Comparison of ENCODE assay signal across 8 mouse cellular contexts in genomic region chr6:30526586-30527515, GRCm38 (mm10). TPM values are rescaled to one million over a fixed set of nuclear protein-coding genes. Genes with fewer than 3 reads are reported as not detected.
A peak's percentile ranks its signal among the peaks of the same experiment; 100 is the strongest.
DNase-seq lines count a peak whose midpoint lies in the region; ATAC-seq and TF ChIP-seq lines count a peak whose summit lies in the region.
"Had no signal": no experiment of that assay in that cellular context is flagged by ENCODE, and none has a peak within 500 bp of the region (broad histone marks: within the 10 kb centered on the region; RNA-seq: fewer than 3 reads in every experiment).

No protein-coding gene starts in this region.

- H3K4me2 ChIP-seq in embryonic facial prominence, embryonic 12.5 days (replicated peaks), result peak overlapping the region; percentile 30
- H3K4me2 ChIP-seq in hindbrain, embryonic 15.5 days, result peak overlapping the region; percentile 48
- peak overlapping the region; percentile 3 for H3K4me2 ChIP-seq in stomach, embryonic 16.5 days (ENCODE audit: low read depth, low read length)

- no peak overlapping the region for H3K4me3 ChIP-seq in embryonic facial prominence, embryonic 12.5 days
- no peak overlapping the region for H3K4me3 ChIP-seq in hindbrain, embryonic 15.5 days
- H3K4me3 ChIP-seq in liver, adult 2 months (ENCODE audit: insufficient read depth, low read depth, low read length), result no peak overlapping the region
- no peak overlapping the region for H3K4me3 ChIP-seq in stomach, embryonic 16.5 days (replicated peaks; ENCODE audit: low read length)
- H3K4me3 ChIP-seq: myocyte had no signal

- ATAC-seq in embryonic facial prominence, embryonic 12.5 days (ENCODE audit: insufficient number of reproducible peaks, insufficient read depth, low FRiP score, low TSS enrichment), result peak; percentile 70; the same call in 1 of the 2 replicates
- peak; percentile 51; the same call in 1 of the 2 replicates for ATAC-seq in hindbrain, embryonic 15.5 days (ENCODE audit: low FRiP score, low read depth)
- peak; percentile 57; the same call in 1 of the 2 replicates for ATAC-seq in stomach, embryonic 16.5 days (ENCODE audit: insufficient read depth, low FRiP score)

- peak overlapping the region; percentile 30; the same call in 1 of the 2 replicates for H3K9ac ChIP-seq in embryonic facial prominence, embryonic 12.5 days
- peak overlapping the region; percentile 5; the same call in 1 of the 2 replicates for H3K9ac ChIP-seq in hindbrain, embryonic 15.5 days
- H3K9ac ChIP-seq in liver, adult 2 months (ENCODE audit: low read depth, low read length), result no peak overlapping the region
- H3K9ac ChIP-seq in stomach, embryonic 16.5 days (ENCODE audit: low read length), result peak overlapping the region; percentile 57

- no peak for TF ChIP-seq POLR2A in brain, embryonic 14.5 days (IDR thresholded peaks at IDR 0.05; ENCODE audit: borderline replicate concordance, extremely low read depth, insufficient read depth, insufficient read length, poor library complexity, severe bottlenecking)
- no peak for TF ChIP-seq POLR2A in liver, adult 2 months (IDR thresholded peaks at IDR 0.05; ENCODE audit: extremely low read depth, insufficient read depth, low read length)

- WGBS in embryonic facial prominence, embryonic 12.5 days, result 4% methylated on average over 19 of the region's 19 CpGs
- 12% methylated on average over 19 of the region's 19 CpGs for WGBS in hindbrain, embryonic 15.5 days
- WGBS in liver, adult 2 months, result 72% methylated on average over 19 of the region's 19 CpGs
- WGBS in stomach, embryonic 16.5 days, result 19% methylated on average over 19 of the region's 19 CpGs

- peak; percentile 84 for DNase-seq in brain, embryonic 14.5 days (ENCODE audit: low read depth)
- no peak for DNase-seq in liver, adult 2 months (ENCODE audit: extremely low read depth, low read depth, low spot score)
- DNase-seq in thymus, postnatal 10 days (ENCODE audit: low spot score in 2 of 2), result no peak
- DNase-seq in layer of hippocampus, adult 11-12 months (ENCODE audit: low spot score), result no peak

- TF ChIP-seq CTCF in brain, embryonic 14.5 days (IDR thresholded peaks at IDR 0.05; ENCODE audit: borderline replicate concordance, extremely low read depth, insufficient read depth, insufficient read length), result no peak
- TF ChIP-seq CTCF in liver, adult 2 months (IDR thresholded peaks at IDR 0.05; ENCODE audit: low read depth, low read length), result no peak

- no peaks in the 10 kb centered on the region for H3K36me3 ChIP-seq in embryonic facial prominence, embryonic 12.5 days
- no peaks in the 10 kb centered on the region for H3K36me3 ChIP-seq in hindbrain, embryonic 15.5 days
- H3K36me3 ChIP-seq in liver, adult 2 months (ENCODE audit: control insufficient read depth, insufficient read depth, low read length), result no peaks in the 10 kb centered on the region
- H3K36me3 ChIP-seq in stomach, embryonic 16.5 days (ENCODE audit: control insufficient read depth, insufficient read depth, low read length), result no peaks in the 10 kb centered on the region

- H3K79me2 ChIP-seq in liver, adult 2 months (ENCODE audit: control insufficient read depth, insufficient read depth, low read length), result no peaks in the 10 kb centered on the region

- no peaks in the 10 kb centered on the region for H3K9me3 ChIP-seq in embryonic facial prominence, embryonic 12.5 days
- no peaks in the 10 kb centered on the region for H3K9me3 ChIP-seq in hindbrain, embryonic 15.5 days
- H3K9me3 ChIP-seq in stomach, embryonic 16.5 days (replicated peaks; ENCODE audit: control insufficient read depth, low read length), result no peaks in the 10 kb centered on the region

- H3K4me1 ChIP-seq in embryonic facial prominence, embryonic 12.5 days, result peaks cover 49% of the 10 kb centered on the region
- H3K4me1 ChIP-seq in hindbrain, embryonic 15.5 days (replicated peaks), result peaks cover 19% of the 10 kb centered on the region
- H3K4me1 ChIP-seq in liver, adult 2 months (ENCODE audit: control insufficient read depth, insufficient read depth, low read length), result no peaks in the 10 kb centered on the region
- H3K4me1 ChIP-seq in stomach, embryonic 16.5 days (ENCODE audit: control insufficient read depth, insufficient read depth, low read length), result peaks cover 9% of the 10 kb centered on the region

- H3K27ac ChIP-seq in embryonic facial prominence, embryonic 12.5 days, result peak overlapping the region; percentile 98
- H3K27ac ChIP-seq in hindbrain, embryonic 15.5 days (replicated peaks), result peak overlapping the region; percentile 64
- H3K27ac ChIP-seq in liver, adult 2 months (replicated peaks; ENCODE audit: insufficient read depth, low read depth, low read length), result peak overlapping the region; percentile 31; the same call in 1 of the 2 replicates
- peak overlapping the region; percentile 90 for H3K27ac ChIP-seq in stomach, embryonic 16.5 days (ENCODE audit: low read length)

- no peaks in the 10 kb centered on the region for H3K27me3 ChIP-seq in embryonic facial prominence, embryonic 12.5 days
- H3K27me3 ChIP-seq in hindbrain, embryonic 15.5 days, result no peaks in the 10 kb centered on the region
- H3K27me3 ChIP-seq in liver, adult 2 months (ENCODE audit: control insufficient read depth, insufficient read depth, low read length), result no peaks in the 10 kb centered on the region
- H3K27me3 ChIP-seq in stomach, embryonic 16.5 days (ENCODE audit: control insufficient read depth, insufficient read depth, low read length), result no peaks in the 10 kb centered on the region

RNA-seq across cellular contexts. Expression of gene Cpa2, which starts 14.5 kb away (rescaled TPM):
- polyA plus RNA-seq in brain, embryonic 14.5 days (2012; rRNA removed), result 3.4 and 4.1 TPM in 2 replicates
- polyA plus RNA-seq in embryonic facial prominence, embryonic 12.5 days (2016; fragmentation: Nextera tagmentation; extraction: Ambion mirVana), result 4.2 and 7.6 TPM in 2 replicates
- 7.3 and 8.5 TPM in 2 replicates for polyA plus RNA-seq in hindbrain, embryonic 15.5 days (2015; fragmentation: Nextera tagmentation; extraction: Ambion mirVana)
- total RNA-seq in liver, adult 2 months (2014; rRNA removed), result 6.5 and 32.6 TPM in 2 replicates
- polyA plus RNA-seq in liver, adult 2 months (2012; rRNA removed), result 0.12 TPM in 1 of 2 replicates, not detected in the other
- polyA plus RNA-seq in stomach, embryonic 16.5 days (2015; fragmentation: Nextera tagmentation; extraction: Ambion mirVana), result 688 and 708 TPM in 2 replicates
- polyA plus RNA-seq: myocyte had no signal

RNA-seq across cellular contexts. Expression of gene Ssmem1, which starts 17.2 kb away (rescaled TPM):
- 0.09 and 0.10 TPM in 2 replicates for polyA plus RNA-seq in brain, embryonic 14.5 days (2012; rRNA removed)
- polyA plus RNA-seq in embryonic facial prominence, embryonic 12.5 days (2016; fragmentation: Nextera tagmentation; extraction: Ambion mirVana), result 0.14 and 0.33 TPM in 2 replicates
- 0.22 TPM in 1 of 2 replicates, not detected in the other for polyA plus RNA-seq in hindbrain, embryonic 15.5 days (2015; fragmentation: Nextera tagmentation; extraction: Ambion mirVana)
- 0.20 TPM in 1 of 2 replicates, not detected in the other for total RNA-seq in liver, adult 2 months (2014; rRNA removed)
- not detected in 2 replicates for polyA plus RNA-seq in liver, adult 2 months (2012; rRNA removed)
- polyA plus RNA-seq in stomach, embryonic 16.5 days (2015; fragmentation: Nextera tagmentation; extraction: Ambion mirVana), result not detected in 2 replicates

RNA-seq across cellular contexts. Expression of gene Tmem209, which starts 17.3 kb away (rescaled TPM):
- polyA plus RNA-seq in brain, embryonic 14.5 days (2012; rRNA removed), result 45.9 and 59.4 TPM in 2 replicates
- polyA plus RNA-seq in embryonic facial prominence, embryonic 12.5 days (2016; fragmentation: Nextera tagmentation; extraction: Ambion mirVana), result 37.8 and 38.6 TPM in 2 replicates
- polyA plus RNA-seq in hindbrain, embryonic 15.5 days (2015; fragmentation: Nextera tagmentation; extraction: Ambion mirVana), result 25.4 and 30.3 TPM in 2 replicates
- total RNA-seq in liver, adult 2 months (2014; rRNA removed), result 9.2 and 12.0 TPM in 2 replicates
- 18.4 and 23.5 TPM in 2 replicates for polyA plus RNA-seq in liver, adult 2 months (2012; rRNA removed)
- polyA plus RNA-seq in stomach, embryonic 16.5 days (2015; fragmentation: Nextera tagmentation; extraction: Ambion mirVana), result 29.9 and 31.6 TPM in 2 replicates

RNA-seq across cellular contexts. Expression of gene Cpa4, which starts 41.3 kb away (rescaled TPM):
- 2.5 and 3.3 TPM in 2 replicates for polyA plus RNA-seq in brain, embryonic 14.5 days (2012; rRNA removed)
- polyA plus RNA-seq in embryonic facial prominence, embryonic 12.5 days (2016; fragmentation: Nextera tagmentation; extraction: Ambion mirVana), result 0.79 and 1.3 TPM in 2 replicates
- 0.52 and 0.96 TPM in 2 replicates for polyA plus RNA-seq in hindbrain, embryonic 15.5 days (2015; fragmentation: Nextera tagmentation; extraction: Ambion mirVana)
- not detected in 2 replicates for total RNA-seq in liver, adult 2 months (2014; rRNA removed)
- not detected in 2 replicates for polyA plus RNA-seq in liver, adult 2 months (2012; rRNA removed)
- 1.4 and 1.5 TPM in 2 replicates for polyA plus RNA-seq in stomach, embryonic 16.5 days (2015; fragmentation: Nextera tagmentation; extraction: Ambion mirVana)

Comparison
In these comparisons a context has a peak if more than half of its experiments do, and no peak if none do; other contexts are left out.
1. H3K27ac ChIP-seq: peak in every context shown above with its lines; median percentile 98 in embryonic facial prominence, embryonic 12.5 days; 90 in stomach, embryonic 16.5 days; 64 in hindbrain, embryonic 15.5 days; 31 in liver, adult 2 months.
2. RNA of gene Cpa2, which starts 14.5 kb away (polyA plus RNA-seq): 688 to 708 TPM in stomach, embryonic 16.5 days; 7.3 to 8.5 TPM in hindbrain, embryonic 15.5 days, 4.2 to 7.6 TPM in embryonic facial prominence, embryonic 12.5 days, 3.4 to 4.1 TPM in brain, embryonic 14.5 days and 0.12 TPM in liver, adult 2 months; every median in the first group is over 10 times any median in the second.
3. Peak in every context shown above with its lines, with median percentiles within 50 percentile points of each other: ATAC-seq and H3K4me2 ChIP-seq.